Mouse (Mus musculus): Measurements from ENCODE around the gene Ramp1.

The Ramp1 gene

DNA sequence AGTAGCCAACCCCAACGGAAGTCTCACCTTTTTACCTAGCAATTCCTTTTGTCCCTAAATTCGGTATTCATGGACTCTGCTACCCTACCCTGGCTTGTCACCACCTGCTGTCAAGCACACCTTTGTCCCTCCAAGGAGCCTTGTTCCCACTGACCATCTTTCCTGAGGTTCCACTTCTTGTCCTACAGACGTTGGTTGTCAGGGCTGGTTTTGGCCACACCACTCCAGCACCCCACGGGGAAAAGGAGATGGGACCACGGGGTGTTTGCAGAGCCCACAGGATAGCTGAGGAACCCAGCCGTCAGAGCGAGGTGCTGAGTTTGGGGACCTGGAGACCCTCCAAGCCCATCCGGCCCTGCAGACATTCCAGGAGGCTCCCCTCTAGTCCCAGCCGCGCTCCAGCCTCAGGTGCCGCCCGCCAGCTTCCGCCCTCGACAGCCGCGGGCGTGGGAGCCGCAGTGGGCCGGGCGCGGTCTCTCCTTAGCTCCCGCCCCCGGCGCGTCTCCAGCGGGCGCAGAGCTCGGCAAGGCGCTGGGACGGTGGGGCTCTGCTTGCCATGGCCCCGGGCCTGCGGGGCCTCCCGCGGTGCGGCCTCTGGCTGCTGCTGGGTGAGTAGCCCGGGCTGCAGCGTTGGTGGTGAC lies at the start of gene Ramp1:
TSS of gene Ramp1 (plus strand) at position 290 of the 641 bp plus-strand sequence.
- POLR2A ChIA-PET: interaction anchor here in 2 of 4 experiments (1.2 to 1.5 kb wide), 2 partner anchors 186 to 206 kb away, joined by 3 to 6 read pairs; partner anchors contain the start of gene Erfe (in 1 of the 2)

GRCm38 (mm10) chr1:91137036-91137435 lies 42.6 kb upstream of the Ramp1 start:
- CTCF ChIA-PET: interaction anchor here in 2 of 4 experiments (1.1 to 1.9 kb wide), 2 partner anchors 8 to 9 kb away, joined by 5 to 6 read pairs; no protein-coding TSS in a partner anchor
- POLR2A ChIA-PET: interaction anchor here in 1 of 4 experiments (0.6 to 0.7 kb wide), 2 partner anchors 17 to 232 kb away, joined by 3 to 4 read pairs; no protein-coding TSS in a partner anchor

More for the DNA sequence above, at the start of gene Ramp1:
- CTCF ChIA-PET: interaction anchor here in 2 of 4 experiments (0.8 to 2.5 kb wide), 9 partner anchors 32 to 695 kb away, joined by 3 to 7 read pairs (median 3); no protein-coding TSS in a partner anchor

GRCm38 (mm10) chr1:91144813-91145212 lies 34.8 kb upstream of the Ramp1 start, which contains the start of gene Rbm44:
Rbm44 (plus strand) TSS chr1:91145089.
- ChIA-PET CTCF (interaction anchor here in 1 of 4 experiments (0.8 to 1.1 kb wide), 2 partner anchors 171 to 216 kb away, joined by 3 to 4 read pairs; no protein-coding TSS in a partner anchor), POLR2A (interaction anchor here in 2 of 4 experiments (0.6 to 1.2 kb wide), 5 partner anchors 12 to 175 kb away, joined by 3 to 9 read pairs (median 4); partner anchors contain the start of genes Rab17 (in 1 of the 2) and Ube2f (in 1 of the 2))

DNA sequence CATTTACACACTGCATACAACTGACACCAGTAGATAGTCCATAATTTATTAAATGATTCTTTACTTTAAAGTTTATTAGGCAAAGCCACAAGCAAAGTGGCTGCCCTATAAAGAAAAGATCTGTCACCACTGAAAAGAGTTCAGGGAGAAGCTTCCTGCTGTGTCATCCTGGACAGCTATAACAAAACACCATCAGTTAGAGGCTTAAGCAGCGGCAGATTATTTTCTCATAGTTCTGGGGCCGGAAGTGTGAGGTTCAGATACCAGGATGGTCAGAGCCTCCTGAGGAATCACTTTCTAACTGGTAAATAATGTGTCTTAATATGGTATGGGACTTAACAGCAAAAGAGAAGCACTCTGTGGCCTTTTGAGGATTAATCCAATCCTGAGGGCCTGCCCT lies 28.1 kb upstream of the Ramp1 start:
- POLR2A ChIA-PET: no interaction called here
- CTCF ChIA-PET: no interaction called here

DNA sequence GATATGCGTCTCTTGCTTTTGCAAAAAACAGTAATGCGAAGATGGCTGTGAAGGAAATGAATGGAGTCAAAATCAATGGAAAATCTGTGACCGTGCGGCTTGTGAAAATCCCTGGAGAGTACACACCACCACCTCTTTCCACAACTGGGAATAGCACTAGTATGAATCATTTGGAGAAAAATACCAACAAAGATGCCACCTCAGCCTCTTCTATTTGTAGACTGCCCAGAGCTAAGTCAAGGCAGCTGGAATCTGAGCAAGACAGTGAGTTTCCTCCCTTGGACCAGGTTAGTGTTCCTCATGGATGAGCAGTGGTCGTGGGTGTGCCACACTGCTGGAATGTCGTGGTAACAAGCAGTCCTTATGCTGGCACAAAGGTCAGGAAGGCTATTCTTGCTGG lies 12.8 kb upstream of the Ramp1 start:
- CTCF ChIA-PET: no interaction called here
- POLR2A ChIA-PET: no interaction called here

- POLR2A ChIA-PET: no interaction called here
- CTCF ChIA-PET: interaction anchor here in 1 of 4 experiments (0.6 kb wide), 1 partner anchor 171 kb away, joined by 3 read pairs; the partner anchor contains the start of gene Lrrfip1
These were observed 10.5 kb upstream of the Ramp1 start for GRCm38 (mm10) chr1:91169157-91169556.

DNA sequence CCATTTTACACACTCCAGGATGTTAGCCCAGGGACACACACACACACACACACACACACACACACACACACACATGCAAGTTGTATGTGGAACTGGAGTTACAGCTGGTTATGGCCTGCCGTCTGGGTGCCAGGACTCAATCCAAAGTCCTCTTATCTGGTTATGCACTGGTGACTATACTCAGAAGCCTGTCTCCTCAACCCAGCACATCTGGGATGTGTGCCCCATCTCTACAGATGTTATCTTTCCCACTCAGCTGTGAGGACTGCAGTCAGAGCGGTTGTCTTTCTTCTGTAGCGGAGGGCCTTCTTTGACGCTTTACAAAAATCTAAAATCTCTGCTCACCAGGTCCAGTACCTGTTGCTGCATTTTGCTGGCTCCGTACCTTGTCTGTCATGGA lies 4.8 kb upstream of the Ramp1 start:
- POLR2A ChIA-PET: interaction anchor here in 1 of 4 experiments (0.5 kb wide), 1 partner anchor 19 kb away, joined by 6 read pairs; no protein-coding TSS in a partner anchor
- CTCF ChIA-PET: interaction anchor here in 1 of 4 experiments (0.6 kb wide), 1 partner anchor 739 kb away, joined by 3 read pairs; no protein-coding TSS in a partner anchor

GRCm38 (mm10) chr1:91176026-91176425 lies 3.6 kb upstream of the Ramp1 start:
- CTCF ChIA-PET: interaction anchor here in 2 of 4 experiments (0.8 to 1.1 kb wide), 2 partner anchors 203 to 339 kb away, joined by 3 read pairs; no protein-coding TSS in a partner anchor

DNA sequence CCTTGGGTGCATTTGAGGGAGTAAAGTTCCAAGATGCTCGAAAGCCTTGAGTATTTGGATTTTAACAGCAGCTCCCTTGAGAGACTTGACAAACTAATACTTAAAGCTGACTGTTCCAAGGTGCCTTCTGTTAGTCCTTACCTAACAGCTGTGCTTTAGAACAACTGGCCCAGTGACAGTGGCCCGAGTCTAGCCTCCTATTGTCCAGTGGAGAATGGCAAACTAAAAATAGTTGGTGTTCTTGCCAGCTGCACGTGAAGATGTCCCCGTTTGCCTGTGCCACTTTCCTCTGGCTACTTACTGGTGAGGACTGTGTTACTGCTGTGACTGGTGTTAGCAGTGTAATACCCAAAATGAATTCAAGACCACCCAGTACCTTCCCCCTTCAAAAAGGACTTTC lies 2.8 kb upstream of the Ramp1 start:
- ChIA-PET POLR2A (interaction anchor here in 1 of 4 experiments (1.2 kb wide), 1 partner anchor 9 kb away, joined by 3 read pairs; no protein-coding TSS in a partner anchor), CTCF (interaction anchor here in 3 of 4 experiments (0.6 to 1.0 kb wide), 3 partner anchors 68 to 237 kb away, joined by 3 to 13 read pairs (median 3); partner anchors contain the start of gene Hes6 (in 1 of the 3))

More at GRCm38 (mm10) chr1:91176026-91176425, 3.6 kb upstream of the Ramp1 start:
- POLR2A ChIA-PET: interaction anchor here in 1 of 4 experiments (0.7 to 1.2 kb wide), 2 partner anchors 8 to 10 kb away, joined by 3 read pairs; no protein-coding TSS in a partner anchor

DNA sequence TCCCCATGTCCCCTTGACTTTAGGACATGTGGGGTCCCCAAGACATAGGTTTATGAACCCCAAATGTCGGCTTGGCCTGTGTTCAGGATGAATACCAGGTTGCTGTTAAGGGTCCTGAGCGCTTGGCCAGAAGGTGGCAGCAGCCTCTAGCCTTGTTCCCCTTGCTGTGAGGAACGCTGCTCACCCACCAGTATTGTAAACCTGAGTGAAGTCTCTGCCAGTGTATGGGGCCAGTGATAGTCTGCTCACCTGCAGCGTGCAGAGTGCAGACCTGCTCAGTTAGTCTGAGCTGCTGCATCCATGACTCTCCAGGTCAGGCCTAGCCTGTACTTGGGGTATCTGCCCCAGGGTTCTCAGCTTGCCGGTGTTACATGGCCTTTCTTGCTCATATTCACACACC lies 536 bp upstream of the Ramp1 start:
- POLR2A ChIA-PET: interaction anchor here in 1 of 4 experiments (1.5 kb wide), 1 partner anchor 187 kb away, joined by 6 read pairs; the partner anchor contains the start of gene Erfe
- CTCF ChIA-PET: interaction anchor here in 3 of 4 experiments (0.7 to 2.5 kb wide), 5 partner anchors 32 to 287 kb away, joined by 3 to 7 read pairs (median 4); no protein-coding TSS in a partner anchor

- ChIA-PET CTCF (interaction anchor here in 3 of 4 experiments (0.5 to 2.5 kb wide), 11 partner anchors 31 to 723 kb away, joined by 3 to 7 read pairs (median 3); no protein-coding TSS in a partner anchor), POLR2A (interaction anchor here in 2 of 4 experiments (1.2 to 1.5 kb wide), 2 partner anchors 186 to 207 kb away, joined by 3 to 6 read pairs; partner anchors contain the start of gene Erfe (in 1 of the 2))
These were observed 548 bp downstream of the Ramp1 start for GRCm38 (mm10) chr1:91180174-91180565.

DNA sequence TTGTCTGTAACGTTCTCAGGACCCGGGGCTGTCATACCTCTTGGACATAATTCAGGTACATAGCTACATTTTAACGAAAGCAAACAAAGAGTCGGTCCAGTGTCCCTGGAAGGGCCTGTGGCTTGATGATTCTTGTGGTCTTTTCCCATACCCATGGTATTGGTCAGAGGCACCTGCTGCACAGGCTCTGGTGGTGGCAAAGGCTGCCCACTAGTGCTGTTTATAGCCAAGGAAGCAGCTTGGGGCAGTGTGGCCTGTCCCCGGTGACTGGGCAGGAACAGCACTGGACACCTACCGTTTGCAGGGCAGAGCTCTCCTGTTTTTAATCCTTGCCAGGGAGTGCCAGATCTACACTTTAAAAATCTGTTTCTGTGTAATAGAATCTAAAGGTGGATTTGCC lies 1.1 kb downstream of the Ramp1 start:
- ChIA-PET POLR2A (interaction anchor here in 2 of 4 experiments (1.2 to 1.5 kb wide), 2 partner anchors 185 to 207 kb away, joined by 3 to 6 read pairs; partner anchors contain the start of gene Erfe (in 1 of the 2)), CTCF (interaction anchor here in 3 of 4 experiments (0.5 to 2.5 kb wide), 9 partner anchors 31 to 723 kb away, joined by 3 to 7 read pairs (median 4); no protein-coding TSS in a partner anchor)

DNA sequence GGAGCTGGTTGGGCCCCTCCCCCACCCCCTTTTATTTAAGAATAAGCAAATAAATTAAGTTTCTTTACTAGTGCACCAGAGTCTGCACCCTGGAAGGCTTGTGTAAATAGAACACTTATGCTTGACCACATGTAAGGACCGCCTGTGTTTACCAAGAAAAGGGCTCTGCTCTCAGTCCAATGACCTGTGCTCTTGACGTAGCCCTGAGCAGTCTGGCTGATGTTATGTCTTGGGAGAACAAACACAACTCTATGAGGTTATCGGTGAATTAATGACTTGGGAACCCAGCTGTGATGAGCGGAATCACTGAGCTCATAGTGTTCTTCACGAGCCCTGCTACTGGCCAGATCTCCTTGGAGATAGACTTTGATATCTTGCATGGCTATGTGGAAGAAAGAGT lies 1.6 kb downstream of the Ramp1 start:
- ChIA-PET CTCF (interaction anchor here in 2 of 4 experiments (0.7 to 1.9 kb wide), 3 partner anchors 30 to 208 kb away, joined by 3 to 7 read pairs (median 3); no protein-coding TSS in a partner anchor), POLR2A (no interaction called here)

GRCm38 (mm10) chr1:91181784-91182450 lies 2.3 kb downstream of the Ramp1 start:
- ChIA-PET POLR2A (no interaction called here), CTCF (interaction anchor here in 1 of 4 experiments (0.7 kb wide), 1 partner anchor 36 kb away, joined by 3 read pairs; no protein-coding TSS in a partner anchor)

DNA sequence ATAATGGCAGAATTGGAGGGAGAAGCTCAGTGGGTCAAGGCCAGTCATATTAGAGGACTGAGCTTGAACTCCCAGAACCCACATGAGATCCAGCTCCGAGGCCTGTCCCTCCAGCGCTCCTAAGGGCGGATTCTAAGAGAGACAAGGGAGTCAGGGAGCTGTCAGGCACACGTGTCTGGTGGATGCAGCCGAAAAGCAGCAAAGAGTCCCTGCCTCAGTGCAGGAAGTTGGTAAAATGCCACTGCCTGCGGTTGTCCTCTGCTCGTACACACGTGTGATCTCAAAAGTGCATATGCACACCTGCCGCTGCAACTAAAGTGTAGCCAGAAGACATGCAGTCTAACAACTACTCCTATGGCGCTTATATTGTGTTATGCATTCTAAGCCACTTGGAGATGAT lies 3.7 kb downstream of the Ramp1 start:
- ChIA-PET POLR2A (interaction anchor here in 1 of 4 experiments (1.1 kb wide), 1 partner anchor 10 kb away, joined by 3 read pairs; no protein-coding TSS in a partner anchor), CTCF (no interaction called here)

- ChIA-PET POLR2A (interaction anchor here in 1 of 4 experiments (1.0 kb wide), 1 partner anchor 11 kb away, joined by 3 read pairs; no protein-coding TSS in a partner anchor), CTCF (interaction anchor here in 1 of 4 experiments (1.5 kb wide), 1 partner anchor 179 kb away, joined by 3 read pairs; the partner anchor contains the start of gene Erfe)
These were observed 7.1 kb downstream of the Ramp1 start for GRCm38 (mm10) chr1:91186677-91187076.

DNA sequence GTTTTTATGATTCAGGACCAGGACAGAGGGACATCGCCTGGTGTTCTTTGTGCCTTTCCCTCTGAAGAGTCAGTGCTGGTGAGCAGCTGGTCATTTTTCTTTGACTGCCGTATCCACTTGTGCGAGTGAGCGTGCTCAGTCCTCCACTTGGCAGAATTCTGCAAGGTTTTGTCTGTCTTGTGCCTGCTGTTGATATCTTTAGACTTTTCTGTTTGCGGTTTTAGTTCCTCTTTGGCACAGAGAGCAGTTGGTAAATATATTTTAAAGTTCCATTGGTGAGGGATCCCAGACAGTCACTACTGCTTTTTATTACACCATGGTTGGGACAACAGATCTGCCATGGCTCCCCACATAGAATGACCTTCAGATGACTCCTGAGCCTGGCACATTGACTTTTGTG lies 7.7 kb downstream of the Ramp1 start:
- POLR2A ChIA-PET: interaction anchor here in 1 of 4 experiments (1.0 kb wide), 1 partner anchor 11 kb away, joined by 3 read pairs; no protein-coding TSS in a partner anchor
- CTCF ChIA-PET: interaction anchor here in 1 of 4 experiments (1.5 kb wide), 1 partner anchor 179 kb away, joined by 3 read pairs; the partner anchor contains the start of gene Erfe
